Mouse (Mus musculus) forebrain, postnatal 0 days (tissue): ENCODE data around the gene Vtcn1. TPM values are rescaled to one million over a fixed set of nuclear protein-coding genes. Genes with fewer than 3 reads are reported as not detected.

ENCODE experiments used
- ATAC-seq: fragments of 200-750 bp; cut with Nextera tagmentation; 2 replicates; pipeline ENCODE4 v1.8.0; 2017; ENCODE audit warnings: mild to moderate bottlenecking, moderate library complexity
- DNase-seq: peaks from one replicate; pipeline ENCODE4 v3.0.0-alpha.2; 2015
- H3K27ac ChIP-seq: fragments of 300-500 bp; sonication (generic); 2 replicates; pipeline ENCODE4 v1.5.1; 2014; ENCODE audit warnings: low read depth, mild to moderate bottlenecking, antibody characterized with exemption, low read length, moderate library complexity, mixed read lengths
- H3K27me3 ChIP-seq: fragments of 300-500 bp; sonication (generic); 2 replicates; pipeline ENCODE4 v1.6.1; 2014; ENCODE audit warnings: mild to moderate bottlenecking, low read length, mixed read lengths; ENCODE audit not compliant: insufficient read depth
- H3K36me3 ChIP-seq: fragments of 300-500 bp; sonication (generic); 2 replicates; pipeline ENCODE4 v1.6.1; 2014; ENCODE audit warnings: mild to moderate bottlenecking, moderate library complexity; ENCODE audit not compliant: insufficient read depth
- H3K4me1 ChIP-seq: fragments of 300-500 bp; sonication (generic); 2 replicates; pipeline ENCODE4 v1.6.1; 2014; ENCODE audit warnings: antibody characterized with exemption; ENCODE audit not compliant: insufficient read depth
- H3K4me2 ChIP-seq: fragments of 300-500 bp; sonication (generic); 2 replicates; pipeline ENCODE4 v1.6.1; 2014; ENCODE audit warnings: low read depth, mild to moderate bottlenecking, moderate library complexity
- H3K4me3 ChIP-seq: fragments of 300-500 bp; sonication (generic); 2 replicates; pipeline ENCODE4 v1.5.1; 2014; ENCODE audit warnings: low read depth, low read length, mixed read lengths
- H3K9ac ChIP-seq: fragments of 300-500 bp; sonication (generic); 2 replicates; pipeline ENCODE4 v1.6.1; 2014; ENCODE audit warnings: mild to moderate bottlenecking
- H3K9me3 ChIP-seq: fragments of 300-500 bp; sonication (generic); 2 replicates; pipeline ENCODE4 v1.6.1; 2016; ENCODE audit warnings: low read length
- CTCF ChIP-seq: sonication (generic); IDR thresholded peaks from 2 replicates; pipeline ENCODE4 v1.5.1; 2016; ENCODE audit warnings: antibody characterized with exemption, control low read depth, low read depth
- WGBS: fragments of 180-500 bp; shearing (Covaris S2); extraction: QIAGEN DNeasy Blood & Tissue Kit; methylation state at CpG from one replicate; pipeline ENCODE4 v1.1.7; 2014; 5-methylcytosine and 5-hydroxymethylcytosine counted together
- polyA plus RNA-seq: library from polyadenylated mRNA; unstranded; fragments of >200 nt; fragmentation: Nextera tagmentation; extraction: Ambion mirVana; gene quantifications from 2 replicates; pipeline ENCODE4 v1.2.1, GENCODE M21; 2015
- total RNA-seq: library from RNA; depleted of rRNA; stranded (reverse); fragments of >200 nt; gene quantifications from 2 replicates; pipeline ENCODE4 v1.2.3, GENCODE M21; 2014

Vtcn1 gene
- total and polyA plus RNA-seq, 2 experiments from 2014 or later, result not detected

DNA sequence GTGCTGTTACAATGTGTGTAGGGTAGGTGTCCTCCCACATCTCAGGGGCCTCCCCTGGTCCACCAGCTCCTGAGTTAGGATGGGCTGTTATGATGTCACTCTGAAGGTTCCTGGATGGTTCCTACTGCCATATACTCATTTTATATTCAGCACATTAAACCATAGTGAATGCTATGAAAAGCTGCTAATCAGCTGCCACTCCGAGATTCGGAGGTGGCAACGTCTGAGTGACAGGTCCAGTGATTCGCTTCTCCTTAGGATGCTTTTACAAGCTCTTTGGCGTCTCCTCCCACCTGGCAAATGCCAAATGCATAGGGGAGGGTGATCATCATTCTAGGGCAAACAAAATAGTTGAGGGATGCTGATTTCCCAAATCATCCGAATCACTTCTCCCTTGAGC is 70.2 kb downstream of the Vtcn1 start:
- Histone ChIP-seq H3K27me3 (no peaks in the 10 kb centered on the region), H3K36me3 (no peaks in the 10 kb centered on the region), H3K4me2 (no peak overlapping the region), H3K4me3 (no peak overlapping the region), H3K9me3 (no peaks in the 10 kb centered on the region), H3K4me1 (no peaks in the 10 kb centered on the region), H3K9ac (no peak overlapping the region), H3K27ac (no peak overlapping the region)
- 36% methylated on average over 6 of the region's 6 CpGs for WGBS
- DNase-seq (no peak), ATAC-seq (peak; percentile 25; the same call in 1 of the 2 replicates)
- no peak for TF ChIP-seq CTCF

DNA sequence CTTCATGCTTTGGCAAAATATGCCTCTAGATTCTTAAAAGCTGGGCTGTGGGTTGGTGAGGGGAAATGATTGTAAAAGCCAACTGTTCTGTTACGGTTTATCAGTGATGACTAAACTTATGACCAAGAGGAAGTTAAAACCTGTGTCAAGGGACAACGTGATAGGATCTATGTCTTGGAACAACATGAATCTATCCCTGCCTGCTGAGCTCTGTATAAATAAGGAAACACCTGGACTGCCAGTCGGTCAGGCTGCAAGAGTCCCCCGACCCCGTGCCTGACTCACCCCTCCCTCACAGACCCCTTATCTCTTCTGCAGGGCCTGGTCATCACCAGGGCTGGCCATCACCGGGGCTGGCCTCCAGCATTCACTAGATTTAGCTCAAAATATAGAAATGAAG is 80.9 kb downstream of the Vtcn1 start:
- Histone ChIP-seq H3K9ac (no peak overlapping the region), H3K9me3 (no peaks in the 10 kb centered on the region), H3K4me3 (no peak overlapping the region), H3K27ac (no peak overlapping the region), H3K36me3 (no peaks in the 10 kb centered on the region), H3K27me3 (no peaks in the 10 kb centered on the region), H3K4me1 (no peaks in the 10 kb centered on the region), H3K4me2 (no peak overlapping the region)
- no peak for TF ChIP-seq CTCF
- 89% methylated on average over 6 of the region's 6 CpGs for WGBS
- no peak for DNase-seq
- ATAC-seq, result no peak

GRCm38 (mm10) chr3:100906916-100907315 is 81.7 kb downstream of the Vtcn1 start:
- peak; percentile 19; the same call in 1 of the 2 replicates for TF ChIP-seq CTCF
- DNase-seq, result no peak
- no peaks in the 10 kb centered on the region for H3K4me1 ChIP-seq
- H3K36me3 ChIP-seq, result no peaks in the 10 kb centered on the region
- H3K9ac ChIP-seq, result no peak overlapping the region
- no peaks in the 10 kb centered on the region for H3K27me3 ChIP-seq
- 36% methylated on average over 3 of the region's 3 CpGs for WGBS
- no peak for ATAC-seq
- no peak overlapping the region for H3K4me2 ChIP-seq
- no peak overlapping the region for H3K27ac ChIP-seq
- H3K4me3 ChIP-seq, result no peak overlapping the region
- H3K9me3 ChIP-seq, result no peaks in the 10 kb centered on the region

DNA sequence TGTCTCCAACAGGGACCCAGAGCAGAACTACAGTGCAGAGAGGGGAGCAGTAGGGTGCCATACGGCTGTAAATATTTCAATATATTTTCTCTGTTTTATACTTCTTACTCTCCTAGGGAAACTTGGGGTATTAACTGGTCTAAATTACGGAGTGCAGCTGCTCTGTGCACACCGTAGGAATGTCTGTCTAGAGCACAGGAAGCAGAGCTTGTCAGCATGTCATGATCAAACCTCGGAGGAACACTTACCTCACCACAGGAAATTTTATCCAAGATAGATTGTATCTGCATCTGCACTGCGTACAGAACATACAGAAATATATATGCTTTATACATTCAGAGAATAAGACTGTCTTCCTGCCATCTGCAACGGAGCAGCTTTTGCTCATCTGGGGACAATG is 83.3 kb downstream of the Vtcn1 start:
- ATAC-seq, result no peak
- Histone ChIP-seq H3K27me3 (no peaks in the 10 kb centered on the region), H3K4me3 (no peak overlapping the region), H3K9ac (no peak overlapping the region), H3K9me3 (no peaks in the 10 kb centered on the region), H3K27ac (no peak overlapping the region), H3K4me1 (no peaks in the 10 kb centered on the region), H3K4me2 (no peak overlapping the region), H3K36me3 (no peaks in the 10 kb centered on the region)
- no peak for TF ChIP-seq CTCF
- DNase-seq, result no peak
- WGBS, result 77% methylated on average over 6 of the region's 6 CpGs

DNA sequence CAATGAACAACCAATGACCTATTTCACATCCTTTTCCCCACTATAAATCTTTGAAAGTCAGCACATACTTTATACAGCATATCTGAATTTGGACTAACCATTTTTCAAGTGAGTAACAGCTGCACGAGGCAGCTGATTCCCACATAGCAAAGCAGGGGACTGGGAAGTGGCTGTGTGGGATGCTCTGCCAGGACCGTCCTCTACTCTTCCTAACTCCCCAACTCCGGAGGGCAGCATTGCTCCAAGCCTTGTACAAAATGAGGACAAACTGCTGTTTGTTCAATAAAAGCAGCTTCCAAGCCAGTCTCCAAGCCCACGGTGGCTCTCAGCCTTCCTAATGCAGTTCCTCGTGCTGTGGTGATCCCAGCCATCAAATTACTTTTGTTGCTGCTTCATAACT is 85.4 kb downstream of the Vtcn1 start:
- no peak for TF ChIP-seq CTCF
- WGBS, result 52% methylated on average over 5 of the region's 5 CpGs

GRCm38 (mm10) chr3:100911026-100911425 is 85.8 kb downstream of the Vtcn1 start:
- no peaks in the 10 kb centered on the region for H3K27me3 ChIP-seq
- H3K36me3 ChIP-seq, result no peaks in the 10 kb centered on the region
- no peak overlapping the region for H3K4me2 ChIP-seq
- no peaks in the 10 kb centered on the region for H3K9me3 ChIP-seq
- H3K4me3 ChIP-seq, result no peak overlapping the region
- WGBS, result 78% methylated on average over 9 of the region's 9 CpGs
- DNase-seq (no peak), ATAC-seq (no peak)
- TF ChIP-seq CTCF, result no peak
- H3K27ac ChIP-seq, result no peak overlapping the region
- H3K9ac ChIP-seq, result no peak overlapping the region
- no peaks in the 10 kb centered on the region for H3K4me1 ChIP-seq

More for the DNA sequence above, 85.4 kb downstream of the Vtcn1 start:
- Histone ChIP-seq H3K4me2 (no peak overlapping the region), H3K9ac (no peak overlapping the region), H3K4me3 (no peak overlapping the region), H3K4me1 (no peaks in the 10 kb centered on the region), H3K9me3 (no peaks in the 10 kb centered on the region), H3K27ac (no peak overlapping the region), H3K27me3 (no peaks in the 10 kb centered on the region), H3K36me3 (no peaks in the 10 kb centered on the region)
- no peak for DNase-seq
- no peak for ATAC-seq

- Histone ChIP-seq H3K27ac (no peak overlapping the region), H3K27me3 (no peaks in the 10 kb centered on the region), H3K9me3 (no peaks in the 10 kb centered on the region), H3K4me3 (no peak overlapping the region), H3K4me2 (no peak overlapping the region), H3K36me3 (no peaks in the 10 kb centered on the region), H3K9ac (no peak overlapping the region), H3K4me1 (no peaks in the 10 kb centered on the region)
- DNase-seq, result no peak
- 73% methylated on average over 7 of the region's 7 CpGs for WGBS
- ATAC-seq, result peak; percentile 40
- no peak for TF ChIP-seq CTCF
Observed at GRCm38 (mm10) chr3:100911498-100912213, 86.4 kb downstream of the Vtcn1 start.
